Mouse (Mus musculus) natural killer cell, adult 2 months (primary cell): ENCODE data around the gene Tmem29.
"Not testable (repeated sequence)": the region's sequence is repeated elsewhere in the genome, so short reads cannot be mapped to it uniquely, and the experiment has no call there.

Source experiments
- DNase-seq, 2 experiments: peaks; one replicate each; pipeline ENCODE4 v3.0.0; 2022; ENCODE audit warnings: low spot score in 2 of 2

The Tmem29 gene

DNA sequence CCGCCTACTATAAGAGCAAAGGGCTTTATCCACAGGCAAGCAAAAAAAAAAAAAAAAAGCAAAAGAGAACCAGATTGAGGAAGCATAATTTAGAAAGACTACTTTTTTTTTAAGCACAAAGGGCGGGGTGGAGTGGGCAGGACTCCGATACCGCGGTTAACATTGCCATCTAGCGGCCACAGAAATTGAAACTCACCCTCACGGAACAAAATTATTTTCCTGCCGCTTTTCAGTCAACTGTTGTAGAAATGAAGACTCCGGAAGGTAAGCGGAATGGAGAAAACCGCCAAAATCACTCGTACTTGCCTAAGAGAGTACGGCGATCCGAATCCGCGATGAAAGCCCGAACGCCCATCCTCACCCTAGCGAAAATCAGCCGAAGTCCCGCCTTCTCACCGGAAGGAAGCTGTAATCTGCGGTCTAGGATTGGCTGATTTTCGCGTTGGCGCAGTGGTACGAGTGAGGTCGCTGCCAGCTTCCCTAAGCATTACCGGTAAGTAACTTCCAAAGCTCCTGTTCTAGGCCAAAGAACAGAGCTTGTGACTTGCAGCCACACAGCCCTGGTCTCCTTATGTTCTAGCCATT is at the start of gene Tmem29:
Gene Tmem29, minus strand, starts transcription at position 389 of the 585 bp plus-strand sequence.
- DNase-seq, result peak; percentile 77 to 87

DNA sequence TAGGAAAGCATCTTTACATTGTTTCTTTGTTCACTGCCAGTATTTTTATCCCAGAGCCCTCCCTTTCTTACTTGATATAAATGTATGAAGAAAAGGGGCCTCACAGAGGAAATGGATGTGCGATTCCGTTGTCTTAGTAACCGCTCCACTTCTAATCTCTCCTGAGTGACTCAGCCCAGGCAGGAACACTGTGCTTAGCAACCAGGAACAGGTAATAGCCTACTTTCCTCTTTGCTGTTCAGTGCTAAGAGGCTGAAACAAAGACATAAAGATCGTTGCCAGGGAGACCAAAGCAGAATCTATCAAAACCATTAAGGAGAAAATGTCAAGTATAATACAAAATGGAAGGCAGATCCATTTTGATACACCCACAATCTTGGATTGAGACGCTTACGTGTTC is 49.7 kb upstream of the Tmem29 start:
- DNase-seq, result no peak

- DNase-seq, result not testable (repeated sequence)
Measured at GRCm38 (mm10) chrX:150487811-150488210, 28.9 kb upstream of the Tmem29 start.

- not testable (repeated sequence) for DNase-seq
Measured at GRCm38 (mm10) chrX:150486314-150487030, 27.5 kb upstream of the Tmem29 start.

DNA sequence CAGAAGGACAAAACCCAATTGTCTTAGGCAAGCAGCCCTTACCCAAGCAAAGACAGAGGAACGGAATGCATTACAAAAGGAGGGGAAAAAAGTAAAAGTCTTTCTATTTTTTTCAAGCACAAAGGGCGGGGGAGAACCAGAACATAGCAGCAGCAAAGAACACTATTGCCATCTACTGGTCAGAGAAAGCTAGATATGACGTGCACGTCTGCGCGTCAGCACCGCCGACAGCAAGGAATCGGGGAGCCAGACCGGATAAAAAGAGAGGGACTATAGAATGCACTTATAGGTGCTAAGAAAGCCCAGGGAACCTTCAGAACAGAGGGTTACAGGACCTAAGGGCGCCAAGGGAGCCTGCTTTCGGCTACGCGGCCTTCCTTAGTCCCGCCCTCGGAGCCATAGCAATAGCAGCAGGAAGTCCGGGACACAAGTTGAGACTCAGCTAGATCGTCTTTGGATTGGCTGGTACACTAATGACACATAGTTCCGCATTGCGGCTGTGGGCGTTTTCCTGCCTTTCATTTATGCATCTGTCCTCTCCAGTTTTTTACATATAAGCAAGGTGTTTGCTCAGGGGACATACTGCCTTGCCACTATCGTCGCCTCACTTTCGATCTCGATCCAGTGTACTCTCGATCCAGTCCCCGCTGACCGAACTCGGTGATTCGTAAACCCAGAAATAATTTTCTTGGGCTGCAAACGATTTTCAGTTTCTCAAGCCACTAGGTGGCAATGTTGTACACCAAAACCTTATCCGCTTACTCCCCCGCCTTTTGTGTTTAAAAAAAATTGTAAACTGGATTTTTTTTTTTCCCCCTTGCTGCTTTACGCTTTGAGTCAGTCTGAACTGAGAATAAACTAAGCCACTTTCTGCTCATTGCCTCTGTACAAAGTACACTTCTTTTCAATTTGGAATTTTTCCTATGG is 19.2 kb upstream of the Tmem29 start:
- peak; percentile 84 to 86 for DNase-seq

DNA sequence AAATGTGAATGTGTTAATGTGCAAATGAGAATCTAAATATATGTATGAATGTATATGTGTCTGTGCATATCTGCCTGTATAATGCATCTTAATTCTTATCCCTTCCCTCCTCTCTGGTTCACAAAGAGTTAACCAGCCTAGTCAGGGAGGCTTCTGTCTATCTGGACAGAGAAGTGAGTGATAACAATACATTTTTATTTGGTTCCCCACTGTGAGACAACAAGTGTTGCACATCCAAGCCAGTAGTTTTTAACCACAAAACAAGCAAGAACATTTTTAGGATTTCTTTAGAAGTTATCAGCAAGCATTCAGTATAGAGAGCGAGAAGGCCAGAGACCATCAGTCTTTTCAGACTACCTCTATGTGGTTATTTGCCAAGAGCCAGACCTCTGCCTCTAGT is 12.5 kb upstream of the Tmem29 start:
- DNase-seq, result no peak

- DNase-seq, result no peak
Measured at GRCm38 (mm10) chrX:150468266-150468665, 9.3 kb upstream of the Tmem29 start.

- DNase-seq, result not testable (repeated sequence)
Measured at GRCm38 (mm10) chrX:150466817-150467216, 7.9 kb upstream of the Tmem29 start.

- DNase-seq, result no peak
Measured at GRCm38 (mm10) chrX:150460143-150460542, 1.2 kb upstream of the Tmem29 start.

DNA sequence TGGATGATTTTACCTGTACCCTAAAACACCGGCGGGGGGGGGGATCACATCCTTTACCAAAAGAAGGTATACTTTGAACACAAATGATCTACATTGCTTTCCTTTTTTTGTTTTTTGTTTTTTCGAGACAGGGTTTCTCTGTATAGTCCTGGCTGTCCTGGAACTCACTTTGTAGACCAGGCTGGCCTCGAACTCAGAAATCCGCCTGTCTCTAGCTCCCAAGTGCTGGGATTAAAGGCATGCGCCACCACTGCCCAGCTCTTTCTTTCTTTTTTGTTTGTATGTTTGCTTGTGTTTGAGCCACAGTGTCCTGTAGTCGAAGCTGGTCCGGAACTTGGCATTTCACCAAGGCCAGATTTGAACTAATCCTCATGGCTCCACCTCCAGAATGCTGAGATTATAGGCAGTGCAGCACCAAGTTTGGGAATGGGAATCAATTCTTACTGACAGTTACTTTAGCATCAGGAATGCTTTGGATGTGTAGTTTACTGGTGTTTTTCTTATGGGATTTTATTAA is 515 bp upstream of the Tmem29 start:
- DNase-seq, result no peak

- DNase-seq, result no peak
Measured at GRCm38 (mm10) chrX:150458136-150458535, 818 bp downstream of the Tmem29 start.

GRCm38 (mm10) chrX:150440505-150441338 is 18.2 kb downstream of the Tmem29 start:
- DNase-seq, result peak; percentile 47 to 57

GRCm38 (mm10) chrX:150436373-150436772 is 22.6 kb downstream of the Tmem29 start:
- DNase-seq, result no peak

DNA sequence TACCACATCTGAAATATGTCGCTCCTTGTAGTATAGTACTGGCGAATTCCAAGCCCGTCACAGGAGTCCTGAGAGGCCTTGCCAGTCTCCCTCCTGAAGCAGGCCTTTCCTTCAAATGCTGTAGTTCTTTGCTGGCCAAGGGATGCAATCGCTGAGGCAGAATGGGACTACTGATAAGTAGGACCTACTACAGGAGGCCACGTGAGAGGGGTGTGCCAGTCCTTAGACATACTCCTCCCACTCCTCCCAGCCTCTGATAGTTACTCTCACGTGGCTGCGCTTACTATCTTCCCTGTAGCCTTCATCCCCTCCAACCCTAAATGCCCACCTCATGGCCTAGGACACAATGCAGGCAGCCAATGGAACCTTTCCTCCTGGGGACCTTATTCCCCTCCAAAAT is 23.6 kb downstream of the Tmem29 start:
- DNase-seq, result no peak

DNA sequence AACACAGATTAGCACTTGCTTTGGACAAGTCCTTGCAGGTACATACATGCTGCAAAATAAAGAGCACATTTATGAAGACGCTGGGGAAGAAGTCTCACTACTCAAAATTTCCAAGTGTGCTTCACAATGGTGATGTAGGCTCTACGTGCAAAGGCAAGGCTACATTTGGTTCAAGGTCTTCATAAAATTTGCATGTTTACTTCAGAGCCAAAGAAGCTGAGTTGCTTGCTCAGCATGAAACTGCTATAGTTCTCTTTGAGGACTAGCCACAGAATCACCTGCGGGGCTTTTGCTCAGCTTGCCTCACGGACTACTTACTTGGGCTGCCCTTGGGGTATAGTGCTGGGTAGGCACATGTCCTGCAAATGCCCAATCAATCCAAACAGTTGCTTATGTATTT is 45.4 kb downstream of the Tmem29 start:
- no peak for DNase-seq
